Mouse (Mus musculus): ENCODE measurements at regions not wholly inside any gene's neighbourhood (a gene's known extent, or its start where the extent isn't known, plus 50 kb on each side); places are given as distances from the start of the nearest gene placed in this dataset.

DNA sequence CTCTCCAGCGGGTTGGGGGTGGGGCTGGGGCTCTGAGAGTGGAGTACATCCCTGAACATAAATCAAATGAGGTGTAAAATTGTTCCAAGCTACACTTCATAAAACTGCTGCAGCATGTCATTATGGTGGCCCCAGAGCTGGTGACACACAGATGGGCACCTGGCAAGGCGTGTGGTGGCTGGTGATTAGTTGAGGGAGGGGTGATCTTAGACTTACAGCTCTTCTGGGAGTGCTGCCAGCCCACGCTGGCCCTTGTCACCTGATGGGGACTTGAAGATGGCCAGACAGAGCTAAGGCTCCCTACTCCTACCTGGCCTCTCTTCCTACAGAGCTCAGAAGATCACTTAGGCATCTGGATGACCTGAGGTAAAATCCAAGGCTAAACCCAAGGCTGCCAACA, 76.6 kb upstream of the Smad3 start:
- TF ChIP-seq CTCF (IDR thresholded peaks at IDR 0.05; ENCODE audit: low read depth, low read length) (no peak), POLR2A (IDR thresholded peaks at IDR 0.05; ENCODE audit: insufficient read depth, low read length) (no peak)

All from ES-Bruce4 (cell line).